8 mouse cellular contexts compared by ENCODE assay signal in genomic region chr14:19776890-19777289, GRCm38 (mm10). TPM values are rescaled to one million over a fixed set of nuclear protein-coding genes. Genes with fewer than 3 reads are reported as not detected.
DNase-seq lines count a peak whose midpoint lies in the region.

No protein-coding gene starts in this region.

- peak; percentile 19 to 58 for DNase-seq in adrenal gland, adult 18-20 months (ENCODE audit: low spot score in 2 of 2)
- DNase-seq in adrenal gland, postnatal 4 days (ENCODE audit: low spot score in 2 of 2) = no peak
- peak; percentile 32 for DNase-seq in ovary, postnatal 14 days (ENCODE audit: low spot score)
- no peak for DNase-seq in ovary, adult 18-20 months (ENCODE audit: low spot score)
- DNase-seq in heart, adult 8-10 months (ENCODE audit: low spot score) = peak; percentile 51
- DNase-seq in kidney, postnatal 36 days = peak; percentile 85 to 91
- peak; percentile 27 for DNase-seq in retina, postnatal 1 day
- no peak for DNase-seq in c-Kit-positive CD71-positive TER-119-positive erythroid progenitor cells, embryonic 14.5 days (ENCODE audit: low spot score)

RNA-seq across cellular contexts. Expression of gene Nid2, which starts 25.8 kb away (rescaled TPM):
- 10 to 100 TPM in 1 of 2 experiments, 1 to 10 TPM in 1; 8.1 to 14.2 TPM for total RNA-seq in adrenal gland, adult 18-20 months (2021)
- 100 to 1,000 TPM in 1 of 2 experiments, 10 to 100 TPM in 1; 80.3 to 105 TPM for total RNA-seq in adrenal gland, postnatal 4 days (2021)
- total RNA-seq in heart, adult 8-10 months (2022) = 10 to 100 TPM; 17.5 to 19.7 (median 18.4) TPM

RNA-seq across cellular contexts. Expression of gene Rtraf, which starts 46.7 kb away (rescaled TPM):
- total RNA-seq in adrenal gland, adult 18-20 months (2021) = 10 to 100 TPM; 70.4 to 77.9 TPM
- total RNA-seq in adrenal gland, postnatal 4 days (2021) = 10 to 100 TPM; 86.2 to 90.3 TPM
- 10 to 100 TPM; 61.4 to 74.2 (median 69.8) TPM for total RNA-seq in heart, adult 8-10 months (2022)

Comparison
In these comparisons a context has a peak if more than half of its experiments do, and no peak if none do; other contexts are left out.
1. DNase-seq: peak in adrenal gland, adult 18-20 months (2 of 2), ovary, postnatal 14 days (single experiment), heart, adult 8-10 months (single experiment), kidney, postnatal 36 days (2 of 2) and retina, postnatal 1 day (single experiment); none in adrenal gland, postnatal 4 days (0 of 2), ovary, adult 18-20 months (single experiment) and c-Kit-positive CD71-positive TER-119-positive erythroid progenitor cells, embryonic 14.5 days (single experiment).